Mouse (Mus musculus) megakaryocyte, embryonic 14.5 days (primary cell): Measurements from ENCODE around the gene Pthlh.

Experiments
- FLI1 ChIP-seq: IDR thresholded peaks from 2 replicates; pipeline ENCODE4 v1.6.1; 2012; ENCODE audit warnings: low read length, inconsistent platforms, mixed read lengths
- GATA1 ChIP-seq: IDR thresholded peaks from 3 replicates; pipeline ENCODE4 v1.6.1; 2012; ENCODE audit warnings: mixed read lengths, low read length, inconsistent platforms, borderline replicate concordance

DNA sequence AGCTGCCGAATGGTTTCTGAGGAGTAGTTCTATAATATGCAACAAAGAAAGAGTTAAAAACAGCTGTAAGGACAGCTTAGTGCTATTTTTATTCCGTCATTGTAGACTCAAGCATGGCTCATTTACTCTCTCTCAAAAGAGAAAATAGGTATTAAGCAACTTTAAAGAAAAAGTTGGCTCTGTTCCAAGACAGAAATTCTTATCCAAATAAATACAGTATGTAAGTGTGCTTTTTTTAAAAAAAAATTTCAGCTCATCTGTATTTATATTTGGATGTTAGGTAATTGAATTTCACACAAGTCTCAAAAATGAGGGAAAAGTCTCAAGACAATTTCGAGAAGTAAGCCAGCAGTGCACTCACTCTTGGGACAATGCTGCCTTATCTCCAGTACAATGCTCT lies 2.4 kb downstream of the Pthlh start:
- TF ChIP-seq GATA1 (no peak), FLI1 (no peak)
